Mouse (Mus musculus) kidney, adult 9 months (tissue): ENCODE measurements around the gene Macf1.
"Not testable (repeated sequence)": the region's sequence is repeated elsewhere in the genome, so short reads cannot be mapped to it uniquely, and the experiment has no call there.

Experiments used
- DNase-seq: peaks from one replicate; pipeline ENCODE4 v3.0.0; 2022

The Macf1 gene

GRCm38 (mm10) chr4:123667260-123667867, 16.8 kb downstream of the Macf1 start:
- DNase-seq: peak; percentile 90

- DNase-seq: no peak
Observed at GRCm38 (mm10) chr4:123666517-123666916, 17.6 kb downstream of the Macf1 start.

- no peak for DNase-seq
Observed at GRCm38 (mm10) chr4:123665681-123666278, 18.4 kb downstream of the Macf1 start.

- DNase-seq: peak; percentile 32
Observed at GRCm38 (mm10) chr4:123664951-123665661, 19.1 kb downstream of the Macf1 start.

- peak; percentile 73 for DNase-seq
Observed at GRCm38 (mm10) chr4:123664021-123664950, 19.9 kb downstream of the Macf1 start.

GRCm38 (mm10) chr4:123663688-123663965, 20.5 kb downstream of the Macf1 start:
- peak; percentile 77 for DNase-seq

- peak; percentile 79 for DNase-seq
Observed at GRCm38 (mm10) chr4:123662914-123663687, 21.1 kb downstream of the Macf1 start.

GRCm38 (mm10) chr4:123658175-123658574, 26.0 kb downstream of the Macf1 start:
- DNase-seq: no peak

- DNase-seq: no peak
Observed at GRCm38 (mm10) chr4:123655245-123655644, 28.9 kb downstream of the Macf1 start.

GRCm38 (mm10) chr4:123654566-123654965, 29.6 kb downstream of the Macf1 start:
- DNase-seq: no peak

GRCm38 (mm10) chr4:123653446-123653845, 30.7 kb downstream of the Macf1 start:
- not testable (repeated sequence) for DNase-seq

GRCm38 (mm10) chr4:123652130-123652529, 32.0 kb downstream of the Macf1 start:
- peak; percentile 34 for DNase-seq

- no peak for DNase-seq
Observed at GRCm38 (mm10) chr4:123649131-123649530, 35.0 kb downstream of the Macf1 start.

GRCm38 (mm10) chr4:123647668-123648067, 36.5 kb downstream of the Macf1 start:
- DNase-seq: peak; percentile 81

GRCm38 (mm10) chr4:123647109-123647508, 37.1 kb downstream of the Macf1 start:
- no peak for DNase-seq

- no peak for DNase-seq
Observed at GRCm38 (mm10) chr4:123645246-123645845, 38.8 kb downstream of the Macf1 start.

GRCm38 (mm10) chr4:123643561-123643960, 40.6 kb downstream of the Macf1 start:
- no peak for DNase-seq

GRCm38 (mm10) chr4:123642877-123643276, 41.3 kb downstream of the Macf1 start:
- DNase-seq: no peak

GRCm38 (mm10) chr4:123637136-123637535, 47.0 kb downstream of the Macf1 start:
- no peak for DNase-seq

GRCm38 (mm10) chr4:123635428-123635827, 48.7 kb downstream of the Macf1 start:
- no peak for DNase-seq

- DNase-seq: no peak
Observed at GRCm38 (mm10) chr4:123634436-123634835, 49.7 kb downstream of the Macf1 start.

GRCm38 (mm10) chr4:123633874-123634273, 50.3 kb downstream of the Macf1 start:
- DNase-seq: peak; percentile 57
